Mouse (Mus musculus): ENCODE measurements around the gene Med27.

DNA sequence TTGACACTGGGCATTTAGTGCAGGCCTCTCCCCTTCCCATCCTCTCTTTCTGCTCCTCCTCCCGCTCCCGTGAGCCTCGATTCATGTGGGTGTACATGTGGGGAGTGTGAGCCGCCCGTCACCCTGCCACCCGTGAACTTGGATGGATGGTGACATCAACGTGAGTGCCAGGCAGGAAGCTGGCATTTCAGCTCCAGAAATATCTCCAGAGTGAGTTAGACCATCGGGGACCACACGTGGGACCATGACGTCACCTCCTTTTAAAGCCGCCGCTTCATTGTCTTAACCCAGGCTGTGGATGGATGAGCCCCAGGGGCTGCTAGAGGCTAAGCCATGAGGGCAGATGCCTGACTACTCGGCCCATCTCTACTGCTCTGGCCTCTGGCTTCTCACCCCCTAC, 195.4 kb downstream of the Med27 start:
- TF ChIP-seq CTCF (IDR thresholded peaks at IDR 0.05; ENCODE audit: low read depth) (no peak), EP300 (IDR thresholded peaks at IDR 0.05; ENCODE audit: low read depth) (no peak)
